Mouse (Mus musculus) frontal cortex, adult 2 months (tissue): ENCODE measurements around the gene Atf7ip2. TPM values are rescaled to one million over a fixed set of nuclear protein-coding genes. Genes with fewer than 3 reads are reported as not detected.

Source experiments
- DNase-seq, 2 experiments: peaks; one replicate each; pipeline ENCODE4 v3.0.0; 2022; ENCODE audit warnings: low spot score in 1 of 2; ENCODE audit errors: extremely low spot score in 1 of 2
- polyA plus RNA-seq: library from polyadenylated mRNA; depleted of rRNA; stranded (reverse); fragments of >200 nt; gene quantifications from 2 replicates; pipeline ENCODE4 v1.2.3, GENCODE M21; 2012; rRNA removed

Gene Atf7ip2
- polyA plus RNA-seq, 1 experiment: not detected

GRCm38 (mm10) chr16:10286513-10287268, 94.2 kb downstream of the Atf7ip2 start:
- DNase-seq: peak; percentile 15 to 82

- no peak for DNase-seq
Measured at GRCm38 (mm10) chr16:10288115-10288514, 95.6 kb downstream of the Atf7ip2 start.

GRCm38 (mm10) chr16:10297696-10298644, 105.5 kb downstream of the Atf7ip2 start:
- DNase-seq: no peak

GRCm38 (mm10) chr16:10299637-10300036, 107.1 kb downstream of the Atf7ip2 start:
- DNase-seq: no peak

- DNase-seq: no peak
Measured at GRCm38 (mm10) chr16:10300231-10301186, 108.0 kb downstream of the Atf7ip2 start.

Other genes starting within 250 kb of the Atf7ip2 start
- 30.1 and 32.4 TPM in 2 replicates for gene Grin2a, start 197.2 kb upstream of the Atf7ip2 start, polyA plus RNA-seq
- gene Rpl39l, start 22.5 kb upstream of the Atf7ip2 start, polyA plus RNA-seq: 0.22 TPM in 1 of 2 replicates, not detected in the other
- 16.7 and 19.3 TPM in 2 replicates for gene Emp2, start 121.3 kb downstream of the Atf7ip2 start, polyA plus RNA-seq
- 9.1 and 15.5 TPM in 2 replicates for gene Tekt5, start 202.8 kb downstream of the Atf7ip2 start, polyA plus RNA-seq
- 25.6 and 26.4 TPM in 2 replicates for gene Nubp1, start 219.2 kb downstream of the Atf7ip2 start, polyA plus RNA-seq